Mouse (Mus musculus): ENCODE data around the gene Ogfod1. TPM values are rescaled to one million over a fixed set of nuclear protein-coding genes. Genes with fewer than 3 reads are reported as not detected.

Gene Ogfod1
- total RNA-seq (2022), result 10 to 100 TPM; 23.9 to 30.7 (median 27.2) TPM

DNA sequence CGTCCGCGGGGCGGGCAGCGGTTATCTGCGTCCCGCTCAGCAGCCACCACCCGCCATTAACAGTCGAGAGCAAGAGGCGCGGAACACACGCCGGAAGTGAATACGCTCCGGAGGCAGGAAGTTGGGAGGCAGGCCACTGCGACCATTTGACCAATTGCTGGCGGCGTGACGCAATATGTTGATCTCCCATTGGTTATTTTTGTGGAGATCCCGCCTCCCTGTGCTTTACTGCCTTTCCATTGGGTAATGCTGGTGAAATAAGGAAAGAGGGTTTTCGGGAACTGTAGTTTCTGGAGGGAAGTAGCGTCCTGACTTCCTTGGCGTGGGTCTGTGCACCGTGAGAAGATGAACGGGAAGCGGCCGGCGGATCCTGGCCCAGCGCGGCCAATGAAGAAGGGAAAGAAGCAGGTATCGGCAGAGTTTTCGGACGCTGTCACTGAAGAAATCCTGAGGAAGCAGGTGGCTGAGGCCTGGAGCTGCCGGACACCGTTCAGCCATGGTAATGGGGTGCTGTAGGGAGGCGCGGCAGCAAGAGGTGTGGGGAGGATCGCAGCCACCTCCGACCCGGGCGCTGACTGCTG, at the start of gene Ogfod1, which contains the start of gene Nudt21:
TSS of gene Ogfod1 (plus strand) at position 255 of the 581 bp plus-strand sequence.
TSS of gene Nudt21 (minus strand) at position 88 of the 581 bp plus-strand sequence.
- peak; percentile 90 to 91 for DNase-seq (ENCODE audit: low spot score in 2 of 2)

DNA sequence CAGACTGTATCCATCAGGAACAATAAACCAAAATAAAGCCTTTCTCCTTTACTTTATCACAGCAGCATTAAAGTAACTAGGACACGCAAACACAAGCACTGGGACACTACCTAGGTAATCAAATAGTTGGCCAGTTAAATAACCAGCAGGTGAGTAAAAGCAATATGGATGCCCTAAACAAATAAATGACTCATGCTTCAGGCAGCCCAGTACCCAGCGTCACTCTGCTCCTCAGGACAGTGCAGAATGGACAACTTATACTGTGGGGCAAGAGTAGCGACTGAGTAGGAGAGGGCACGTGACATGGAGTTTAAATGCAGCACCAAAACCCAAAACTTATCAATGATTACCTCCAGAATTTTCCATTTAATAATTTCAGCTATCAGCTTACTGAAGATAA, 47.3 kb upstream of the Ogfod1 start:
- DNase-seq (ENCODE audit: low spot score in 2 of 2), result no peak

DNA sequence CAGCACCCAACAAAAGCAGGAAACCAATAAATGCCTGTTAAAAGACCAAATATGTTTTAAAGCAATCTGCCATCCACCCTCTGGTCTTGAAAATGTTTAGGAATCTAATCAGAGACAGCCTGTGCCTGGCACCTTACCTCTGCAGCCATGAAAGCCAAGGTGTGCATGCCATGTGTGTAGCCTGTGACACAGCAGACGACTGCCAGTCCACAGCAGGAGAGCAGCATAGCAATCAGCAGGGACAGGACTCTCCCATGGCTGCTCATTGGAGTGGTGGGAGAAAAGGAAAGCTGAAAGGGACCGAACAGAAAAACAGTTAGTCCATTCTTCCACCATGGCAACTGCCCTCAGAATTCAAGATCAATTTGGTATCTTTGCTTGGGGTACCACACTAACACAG, 38.0 kb upstream of the Ogfod1 start:
- no peak for DNase-seq (ENCODE audit: low spot score in 2 of 2)

DNA sequence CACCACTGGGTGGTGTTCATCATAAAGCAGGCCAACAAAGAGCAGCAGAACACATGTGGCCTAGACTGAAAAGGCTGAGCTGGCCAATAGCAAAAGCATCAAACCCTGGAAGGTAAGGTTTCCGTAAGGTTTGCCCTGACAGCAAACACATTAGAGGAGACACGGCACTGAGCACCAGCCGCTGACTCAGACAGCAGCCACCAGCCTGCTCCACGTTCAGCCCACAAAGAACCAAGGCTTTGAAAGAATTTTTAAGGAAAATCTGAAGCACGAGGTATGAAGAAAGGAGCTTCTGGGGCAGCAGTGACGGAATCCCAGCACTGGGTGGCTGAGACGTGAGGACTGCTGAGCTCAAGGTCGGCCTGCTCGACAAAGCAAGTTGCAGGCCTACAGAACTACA, 32.9 kb upstream of the Ogfod1 start:
- no peak for DNase-seq (ENCODE audit: low spot score in 2 of 2)

DNA sequence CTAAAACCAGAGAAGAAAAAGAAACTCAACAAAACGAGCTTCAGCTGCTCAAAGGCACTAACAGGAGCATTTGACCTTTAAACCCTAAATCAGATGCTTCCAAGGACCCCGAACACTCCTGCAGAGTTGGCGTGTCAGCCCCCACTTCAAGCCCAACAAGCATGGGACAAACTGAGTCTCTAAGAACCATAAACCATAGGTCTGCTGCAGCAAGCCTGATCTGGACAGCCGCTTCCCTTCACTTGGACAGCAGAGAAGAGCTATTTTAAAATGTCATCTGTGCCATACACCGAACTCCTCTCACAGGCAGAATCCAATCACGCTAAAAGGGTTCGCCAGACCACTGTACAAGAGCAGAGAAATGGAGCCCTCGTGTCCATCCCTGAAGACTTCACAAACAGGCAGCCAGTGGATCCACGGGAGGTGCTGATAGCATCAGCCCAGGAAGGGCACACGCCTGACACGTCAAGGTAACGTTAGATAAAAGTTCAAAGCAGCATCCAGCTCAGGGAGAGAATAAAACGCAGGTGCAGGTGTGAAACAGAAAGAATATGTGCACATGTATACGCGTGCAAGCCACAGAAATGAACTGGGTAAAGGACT, 27.7 kb upstream of the Ogfod1 start:
- peak in 1 of 2 experiments; percentile 3 for DNase-seq (ENCODE audit: low spot score in 2 of 2)

DNA sequence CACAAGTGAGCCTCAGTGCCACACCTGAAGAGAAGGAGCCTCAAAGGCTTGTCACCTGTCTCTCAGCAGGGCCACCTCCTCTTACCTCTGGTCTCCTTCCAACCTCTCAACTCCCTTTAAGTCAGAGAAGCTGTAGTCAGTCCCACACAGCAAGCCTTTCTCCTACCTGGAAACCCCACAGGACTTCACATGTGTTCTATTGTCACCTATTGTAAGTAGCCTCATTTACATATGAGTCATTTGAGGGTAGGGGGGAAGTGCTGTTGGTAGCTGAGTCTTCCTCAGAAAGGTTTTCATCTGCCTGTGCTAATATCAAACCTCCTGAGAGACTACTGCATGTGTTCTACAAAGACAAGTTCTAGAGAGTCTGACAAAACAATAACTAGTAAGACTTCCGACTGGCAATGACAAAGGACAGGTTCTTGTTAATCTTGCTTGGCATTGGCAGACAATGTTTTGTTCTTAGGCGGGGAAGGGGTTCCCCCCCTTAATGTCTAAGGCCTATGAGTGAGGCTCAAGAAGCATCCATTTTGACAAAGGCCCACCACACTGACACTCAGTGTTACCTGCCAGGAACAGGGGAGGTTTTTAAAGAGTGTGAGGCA, 26.8 kb upstream of the Ogfod1 start:
- DNase-seq (ENCODE audit: low spot score in 2 of 2), result no peak

DNA sequence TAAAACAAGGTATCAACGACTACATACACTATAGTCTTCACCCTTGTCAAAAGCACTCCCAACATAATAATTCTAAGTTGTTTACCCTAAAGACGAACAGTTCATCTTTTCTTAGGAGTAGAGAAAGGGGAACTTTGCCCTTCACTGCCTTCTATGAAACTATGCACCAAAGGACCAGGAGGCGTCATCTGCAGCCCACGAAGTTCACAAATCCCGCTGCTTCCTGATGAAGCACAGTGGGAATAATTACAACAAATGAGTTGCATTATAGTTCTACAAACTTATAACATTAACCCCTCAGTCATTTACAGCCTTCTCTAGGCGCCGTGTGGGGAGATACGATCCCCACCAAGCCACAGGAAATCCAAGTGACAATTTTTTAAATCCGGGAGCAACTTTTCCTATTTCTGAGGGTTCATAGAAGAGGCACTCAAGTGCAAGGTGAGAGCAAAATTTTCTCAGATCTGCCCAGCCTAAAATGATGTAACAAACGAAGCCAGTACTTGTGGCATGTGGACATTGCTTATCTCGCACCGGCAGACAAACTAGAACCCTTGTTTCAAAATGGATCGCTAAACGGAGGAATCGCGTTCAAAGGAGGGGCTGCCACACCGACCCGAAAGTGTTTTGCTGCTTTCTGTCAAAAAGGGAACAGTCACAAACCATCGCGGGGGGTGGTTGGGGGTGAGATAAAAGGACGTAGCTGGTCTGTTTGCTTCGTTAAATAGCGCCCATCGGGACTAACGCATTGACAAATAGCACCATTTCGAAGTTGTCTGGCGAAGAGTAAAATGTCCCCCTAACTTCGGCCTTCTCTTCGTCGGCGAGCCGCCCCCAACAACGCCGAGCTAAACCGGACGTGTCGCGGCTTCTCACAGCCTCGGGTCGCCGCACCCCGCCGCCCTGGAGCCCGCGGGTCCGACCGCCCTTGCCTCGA, 25.7 kb upstream of the Ogfod1 start:
- DNase-seq (ENCODE audit: low spot score in 2 of 2), result no peak

DNA sequence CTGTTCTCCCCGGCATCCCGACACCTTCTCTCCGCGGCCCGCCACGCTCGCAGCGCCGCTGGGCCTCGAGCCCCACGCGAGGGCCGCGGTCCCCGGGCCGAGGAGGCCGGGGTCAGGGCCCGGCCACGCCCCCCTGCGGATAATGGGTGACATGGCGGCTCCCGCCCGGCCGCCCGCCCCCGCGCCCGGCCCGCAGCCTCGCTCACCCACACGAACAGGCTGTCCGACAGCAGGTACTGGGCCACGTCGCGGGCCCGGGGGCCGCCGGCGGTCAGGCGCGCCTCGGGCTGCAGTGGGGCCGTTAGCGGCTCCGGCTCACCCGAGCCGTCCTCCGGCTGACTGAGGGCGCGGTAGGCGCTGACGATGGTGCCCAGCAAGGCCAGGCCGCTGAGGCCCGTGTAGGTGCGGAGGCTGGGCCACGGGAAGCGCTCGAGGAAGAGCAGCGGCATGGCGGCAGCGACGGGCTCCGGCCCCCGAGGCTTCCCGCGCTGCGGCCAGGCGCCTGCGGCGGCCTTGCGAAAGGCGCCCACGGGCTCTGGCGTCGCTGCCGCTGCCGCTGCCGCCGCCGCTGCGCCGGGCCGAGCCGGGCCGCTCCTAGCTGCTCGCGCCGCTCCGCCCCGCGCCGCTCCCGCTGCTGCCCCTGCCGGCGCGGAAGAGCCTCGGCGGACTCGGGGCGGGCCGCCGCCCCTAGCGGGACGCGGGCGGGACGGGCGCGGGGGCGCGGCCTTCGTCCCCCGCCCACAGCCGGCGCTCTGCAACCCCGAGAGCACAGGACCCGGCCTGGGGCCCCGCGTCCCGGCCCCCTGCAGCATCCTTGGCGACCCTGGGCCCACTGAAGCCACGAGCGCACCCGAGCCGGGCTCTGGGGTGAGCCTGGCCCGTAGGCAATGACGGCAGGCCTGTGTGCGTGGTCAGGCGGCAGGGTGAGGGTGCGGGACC, 24.7 kb upstream of the Ogfod1 start, which contains the start of gene Amfr:
TSS of gene Amfr (minus strand) at position 830 of the 939 bp plus-strand sequence.
- DNase-seq (ENCODE audit: low spot score in 2 of 2), result peak; percentile 36 to 49

DNA sequence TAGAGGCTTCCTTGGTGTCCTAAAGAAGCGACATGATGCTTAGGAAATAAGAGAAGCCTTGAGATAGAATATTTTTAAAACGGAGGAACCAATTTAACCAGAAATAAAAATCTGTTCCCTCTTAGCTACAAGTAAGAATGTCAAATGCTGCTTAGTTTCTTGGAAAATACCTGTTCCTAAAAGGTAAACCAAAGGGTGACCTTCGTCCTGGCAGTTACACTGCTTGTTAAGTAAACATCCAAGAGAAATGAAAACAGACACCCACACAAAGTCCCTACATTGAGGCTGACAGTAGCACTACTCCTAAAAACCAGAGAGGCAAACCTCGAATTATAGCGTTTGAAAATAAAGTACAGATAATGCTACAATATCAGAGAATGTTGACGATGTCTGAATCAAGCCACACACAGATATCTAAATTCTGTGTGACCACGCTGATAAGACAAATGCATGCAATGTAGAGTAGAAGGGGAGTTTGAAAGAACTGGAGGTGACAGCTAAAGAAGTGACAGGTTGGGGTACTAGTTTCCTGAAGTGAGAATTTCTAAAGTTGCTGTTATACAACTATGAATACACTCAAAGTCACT, 23.9 kb upstream of the Ogfod1 start:
- DNase-seq (ENCODE audit: low spot score in 2 of 2), result no peak

DNA sequence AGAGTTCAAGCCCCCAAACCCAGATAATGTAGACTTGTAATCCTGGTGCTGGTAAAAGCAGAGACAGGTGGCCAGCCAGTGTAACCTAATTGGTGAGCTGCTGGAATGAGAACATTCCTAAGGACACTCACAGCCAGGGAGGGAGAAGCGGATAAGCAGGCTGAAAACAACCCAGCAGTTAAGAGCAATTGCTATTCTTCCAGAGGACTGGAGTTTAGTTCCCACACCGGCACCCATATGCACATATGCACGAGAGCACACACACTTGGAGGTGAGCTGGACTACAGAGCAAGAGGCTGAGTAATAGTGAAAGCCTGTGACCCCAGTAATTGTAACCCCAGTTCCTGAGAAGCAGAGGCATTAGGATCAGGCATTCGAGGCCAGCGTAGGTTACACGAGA, 13.1 kb upstream of the Ogfod1 start:
- no peak for DNase-seq (ENCODE audit: low spot score in 2 of 2)

DNA sequence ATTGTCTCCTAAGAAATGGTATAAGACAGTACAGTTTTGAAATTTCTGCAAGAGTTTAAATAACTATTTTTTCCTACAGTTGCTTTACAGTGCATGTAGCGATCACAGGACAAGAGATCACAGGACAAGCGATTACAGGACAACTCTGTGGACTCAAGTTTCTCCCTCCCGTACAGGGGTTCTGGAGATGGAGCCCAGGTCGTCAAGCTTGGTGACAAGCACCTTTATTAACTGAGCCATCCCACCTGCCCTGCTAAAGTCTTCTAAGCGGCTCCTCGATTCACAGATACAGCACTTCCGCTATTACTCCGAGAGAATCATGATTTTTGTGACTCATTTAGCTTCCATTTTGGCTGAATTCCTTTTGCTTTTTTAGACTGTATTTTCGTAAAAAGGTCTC, 7.3 kb upstream of the Ogfod1 start:
- no peak for DNase-seq (ENCODE audit: low spot score in 2 of 2)

DNA sequence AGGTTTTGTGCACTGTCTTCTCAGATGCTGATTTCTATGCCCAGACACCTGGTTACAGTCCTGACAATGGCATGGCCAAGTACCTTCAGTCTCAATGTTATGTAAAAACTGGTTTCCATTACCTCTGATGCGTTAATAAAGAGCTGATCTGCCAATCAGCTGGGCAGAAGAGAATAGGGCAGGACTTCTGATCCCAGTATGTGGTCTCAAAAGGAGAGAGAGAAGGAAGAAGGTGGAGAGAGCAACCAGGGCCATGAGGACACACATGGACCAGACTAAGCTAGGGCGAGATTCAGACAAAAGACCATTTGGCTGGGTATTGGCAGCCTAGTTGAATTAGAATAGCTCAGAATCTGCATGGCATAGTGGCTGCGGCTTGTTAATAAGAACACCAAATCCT, 3.4 kb upstream of the Ogfod1 start:
- DNase-seq (ENCODE audit: low spot score in 2 of 2), result no peak

DNA sequence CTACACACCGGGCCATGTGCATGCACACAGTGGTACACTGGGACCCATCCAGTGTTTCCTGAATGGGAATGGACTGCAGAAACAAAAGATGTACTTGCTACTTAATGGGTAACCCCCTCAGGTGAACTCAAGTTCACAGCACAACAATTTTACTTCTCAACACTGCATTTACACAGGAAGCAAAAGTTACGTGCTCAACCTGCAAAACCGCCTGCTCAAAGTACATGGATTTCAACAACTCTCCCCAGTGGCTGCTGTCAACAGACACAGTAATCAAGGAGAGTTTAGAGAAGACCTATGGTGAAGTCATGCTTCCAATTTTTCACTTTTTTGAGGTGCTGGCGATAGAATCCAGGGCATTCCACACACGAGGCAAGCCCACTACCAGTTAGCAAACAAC, 1.8 kb upstream of the Ogfod1 start:
- no peak for DNase-seq (ENCODE audit: low spot score in 2 of 2)

DNA sequence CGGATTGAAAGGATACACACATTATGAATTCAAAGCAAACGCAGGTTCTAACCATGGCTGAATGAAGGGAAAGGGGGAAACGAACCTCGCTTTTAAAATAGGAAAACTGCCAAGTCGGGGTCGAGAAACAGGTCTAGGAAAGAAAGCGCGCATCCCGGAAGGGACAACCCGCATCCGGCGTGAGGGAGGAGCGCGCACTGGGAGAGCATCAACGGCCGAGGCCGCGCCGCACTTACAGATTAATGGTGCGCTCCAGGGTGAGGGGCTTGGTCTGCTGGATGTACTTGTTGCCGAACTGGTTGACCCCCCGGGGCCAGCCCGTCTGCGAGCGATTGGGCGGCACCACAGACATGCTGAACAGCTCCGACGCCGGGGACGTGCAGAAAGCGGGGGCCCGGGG, 457 bp upstream of the Ogfod1 start:
- peak in 1 of 2 experiments; percentile 21 for DNase-seq (ENCODE audit: low spot score in 2 of 2)

DNA sequence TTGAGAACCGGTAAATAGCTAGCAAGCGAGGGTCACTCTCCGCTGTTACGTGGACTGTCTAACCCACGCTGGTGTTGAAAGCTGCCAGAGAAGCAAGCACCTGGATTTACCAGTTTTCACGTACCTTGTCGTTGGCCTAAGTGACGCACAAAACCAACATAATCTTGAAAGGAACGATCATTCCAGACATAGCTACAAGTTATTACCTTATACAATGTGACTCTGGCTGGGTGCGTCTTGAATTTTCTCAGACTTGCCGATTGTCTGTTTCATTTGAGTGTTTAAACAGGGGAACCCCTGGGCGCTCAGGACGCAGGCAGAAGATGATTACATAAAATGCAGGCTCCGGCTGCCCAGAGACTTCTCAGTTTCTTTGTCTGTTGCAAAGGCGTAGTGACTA, 808 bp downstream of the Ogfod1 start:
- no peak for DNase-seq (ENCODE audit: low spot score in 2 of 2)

DNA sequence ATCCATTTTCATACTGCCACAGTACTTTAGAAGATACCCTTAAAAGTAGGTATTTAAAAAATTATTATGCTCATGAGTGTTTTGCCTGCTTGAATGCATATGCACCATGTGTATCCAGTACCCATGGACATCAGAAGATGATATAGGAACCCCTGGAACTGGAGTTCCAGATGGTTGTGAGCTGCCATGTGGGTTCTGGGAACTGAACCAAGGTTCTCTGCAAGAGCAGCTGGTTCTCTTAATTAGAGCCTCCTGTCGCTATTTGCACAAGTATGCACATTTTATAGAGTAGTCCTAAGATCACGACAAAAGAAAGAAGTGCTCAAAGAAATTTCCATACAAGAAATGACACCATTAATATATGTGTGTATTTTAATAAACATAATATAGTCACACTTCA, 10.8 kb downstream of the Ogfod1 start:
- no peak for DNase-seq (ENCODE audit: low spot score in 2 of 2)

DNA sequence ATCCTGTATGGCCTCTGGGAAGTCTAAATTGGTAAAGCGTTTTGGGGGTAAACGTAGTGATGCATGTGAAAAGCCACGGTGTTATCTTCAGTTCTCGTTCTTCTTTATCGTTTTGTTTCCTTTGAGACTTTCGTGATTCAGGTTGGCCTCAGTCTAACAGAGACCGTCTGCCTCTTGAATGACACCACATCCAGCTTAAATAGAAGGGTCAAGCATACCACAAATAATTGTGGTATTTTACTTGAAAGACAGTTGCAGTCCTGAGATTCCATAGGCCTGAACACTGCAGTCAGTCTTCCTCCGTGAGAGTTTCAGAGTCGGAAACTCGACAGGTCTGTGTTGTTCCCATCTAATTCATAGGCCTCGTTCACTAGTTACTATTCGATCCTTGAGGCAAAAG, 15.7 kb downstream of the Ogfod1 start:
- DNase-seq (ENCODE audit: low spot score in 2 of 2), result no peak

DNA sequence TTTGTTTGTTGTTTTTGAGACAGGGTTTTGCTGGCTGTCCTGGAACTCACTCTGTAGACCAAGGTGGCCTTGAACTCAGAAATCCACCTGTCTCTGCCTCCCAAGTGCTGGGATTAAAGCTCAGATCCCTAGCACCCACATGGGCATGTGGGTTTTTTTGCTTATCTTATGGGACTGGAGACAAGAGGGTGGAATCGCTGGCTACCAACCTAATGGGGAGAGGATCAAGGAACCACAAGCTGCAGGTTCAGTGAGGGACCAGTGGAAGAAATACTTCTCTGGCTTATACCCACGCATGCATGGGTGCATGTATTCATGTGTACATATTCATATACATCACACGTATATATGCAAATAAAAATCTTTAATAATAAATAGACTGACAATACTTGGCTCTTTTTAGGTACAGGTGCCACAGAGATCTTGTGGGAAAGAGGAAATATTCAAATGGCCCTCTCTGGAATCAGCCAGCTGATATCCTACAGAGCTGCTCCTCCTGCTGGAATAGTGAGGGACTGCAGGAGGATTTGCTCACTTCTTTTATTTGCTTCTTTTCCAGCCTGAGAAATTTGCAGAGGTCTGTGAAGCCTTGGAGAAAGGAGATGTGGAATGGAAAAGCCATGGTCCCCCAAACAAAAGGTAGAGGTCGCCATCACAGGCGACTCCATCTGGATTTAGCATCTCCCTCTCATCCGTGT, 20.3 kb downstream of the Ogfod1 start:
- DNase-seq (ENCODE audit: low spot score in 2 of 2), result peak in 1 of 2 experiments; percentile 7

DNA sequence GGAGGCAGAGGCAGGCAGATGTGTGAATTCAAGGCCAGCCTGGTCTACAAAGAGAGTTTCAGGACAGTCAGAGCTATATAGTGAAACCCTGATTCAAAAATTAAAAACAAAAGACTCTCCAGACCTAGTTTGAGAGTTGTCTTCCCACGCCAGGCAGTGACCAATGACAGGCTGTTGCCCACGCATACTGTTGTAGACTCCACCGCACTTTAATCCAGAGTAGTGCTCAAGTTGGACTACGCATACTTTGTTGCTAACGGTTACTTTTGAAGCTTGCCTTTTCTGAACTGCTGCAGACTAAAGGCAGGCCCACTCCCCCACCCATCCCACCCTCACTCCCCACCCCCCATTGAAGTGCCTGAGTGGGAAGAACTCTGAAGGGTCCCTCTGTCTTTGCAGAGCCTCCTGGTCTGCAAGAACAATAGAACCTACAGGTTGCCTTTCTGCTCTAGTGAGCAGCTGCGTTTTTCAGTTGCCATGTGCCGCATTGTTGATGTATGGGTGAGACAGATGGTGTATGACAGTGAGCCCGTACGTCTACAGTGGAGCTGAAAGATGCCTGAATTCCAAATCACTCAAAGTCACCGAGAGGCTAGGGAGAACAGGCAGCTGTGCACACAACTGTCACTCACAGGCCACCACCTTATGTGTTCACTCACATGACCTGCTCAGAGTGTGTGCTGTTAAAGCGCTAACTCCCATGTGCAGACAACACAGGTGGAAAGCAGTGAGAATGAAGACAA, 29.3 kb downstream of the Ogfod1 start:
- DNase-seq (ENCODE audit: low spot score in 2 of 2), result no peak
